Mouse (Mus musculus) kidney, postnatal 0 days (tissue): Measurements from ENCODE around the gene Iqgap2. TPM values are rescaled to one million over a fixed set of nuclear protein-coding genes. Genes with fewer than 3 reads are reported as not detected.

Experiments
- ATAC-seq: fragments of 200-750 bp; cut with Nextera tagmentation; replicated peaks from 2 replicates; pipeline ENCODE4 v1.8.0; 2017; ENCODE audit warnings: low read depth, moderate number of reproducible peaks, moderate TSS enrichment, moderate library complexity; ENCODE audit not compliant: low FRiP score
- DNase-seq: peaks from one replicate; pipeline ENCODE4 v3.0.0-alpha.2; 2016; ENCODE audit warnings: low spot score
- H3K27ac ChIP-seq: fragments of 300-500 bp; sonication (generic); 2 replicates; pipeline ENCODE4 v1.5.1; 2014; ENCODE audit warnings: mild to moderate bottlenecking
- H3K27me3 ChIP-seq: fragments of 300-500 bp; sonication (generic); 2 replicates; pipeline ENCODE4 v1.6.1; 2014; ENCODE audit warnings: low read length, mixed read lengths; ENCODE audit not compliant: insufficient read depth
- H3K36me3 ChIP-seq: fragments of 300-500 bp; sonication (generic); 2 replicates; pipeline ENCODE4 v1.6.1; 2014; ENCODE audit warnings: low read length, mixed read lengths; ENCODE audit not compliant: insufficient read depth
- H3K4me1 ChIP-seq: fragments of 300-500 bp; sonication (generic); replicated peaks from 2 replicates; pipeline ENCODE4 v1.6.1; 2014; ENCODE audit warnings: antibody characterized with exemption, low read length, mixed read lengths; ENCODE audit not compliant: insufficient read depth
- H3K4me2 ChIP-seq: fragments of 300-500 bp; sonication (generic); 2 replicates; pipeline ENCODE4 v1.6.1; 2014; ENCODE audit warnings: mild to moderate bottlenecking, low read length, moderate library complexity, mixed read lengths
- H3K4me3 ChIP-seq: fragments of 300-500 bp; sonication (generic); replicated peaks from 2 replicates; pipeline ENCODE4 v1.5.1; 2014; ENCODE audit warnings: low read depth, low read length
- H3K9ac ChIP-seq: fragments of 300-500 bp; sonication (generic); 2 replicates; pipeline ENCODE4 v1.6.1; 2014; ENCODE audit warnings: low read depth, low read length
- H3K9me3 ChIP-seq: fragments of 300-500 bp; sonication (generic); replicated peaks from 2 replicates; pipeline ENCODE4 v1.6.1; 2016; ENCODE audit warnings: low read length, inconsistent platforms, mixed read lengths
- CTCF ChIP-seq: IDR thresholded peaks from 2 replicates; pipeline ENCODE4 v1.5.1; 2016; ENCODE audit warnings: antibody characterized with exemption, low read depth, mild to moderate bottlenecking, moderate library complexity
- WGBS: fragments of 180-500 bp; shearing (Covaris S2); extraction: QIAGEN DNeasy Blood & Tissue Kit; methylation state at CpG from one replicate; pipeline ENCODE4 v1.1.7; 2014; 5-methylcytosine and 5-hydroxymethylcytosine counted together
- polyA plus RNA-seq: library from polyadenylated mRNA; unstranded; fragments of >200 nt; fragmentation: Nextera tagmentation; extraction: Ambion mirVana; gene quantifications from 2 replicates; pipeline ENCODE4 v1.2.1, GENCODE M21; 2015

Iqgap2 gene
- polyA plus RNA-seq, 1 experiment from 2014 or later, result 9.8 TPM

- 90% methylated on average over 5 of the region's 5 CpGs for WGBS
- Histone ChIP-seq H3K9ac (no peak overlapping the region), H3K9me3 (no peaks in the 10 kb centered on the region), H3K27ac (no peak overlapping the region), H3K4me1 (peaks cover 5% of the 10 kb centered on the region; the same call in 1 of the 2 replicates), H3K4me2 (no peak overlapping the region), H3K4me3 (no peak overlapping the region), H3K36me3 (no peaks in the 10 kb centered on the region), H3K27me3 (no peaks in the 10 kb centered on the region)
- no peak for TF ChIP-seq CTCF
- no peak for ATAC-seq
- DNase-seq, result no peak
Observed at GRCm38 (mm10) chr13:95828616-95829015, 63.1 kb downstream of the Iqgap2 start.

- DNase-seq (no peak), ATAC-seq (no peak)
- no peak overlapping the region for H3K9ac ChIP-seq
- H3K9me3 ChIP-seq, result no peaks in the 10 kb centered on the region
- H3K36me3 ChIP-seq, result no peaks in the 10 kb centered on the region
- TF ChIP-seq CTCF, result no peak
- no peak overlapping the region for H3K4me2 ChIP-seq
- no peak overlapping the region for H3K4me3 ChIP-seq
- 62% methylated on average over 6 of the region's 6 CpGs for WGBS
- H3K27ac ChIP-seq, result no peak overlapping the region
- no peaks in the 10 kb centered on the region for H3K4me1 ChIP-seq
- H3K27me3 ChIP-seq, result no peaks in the 10 kb centered on the region
Observed at GRCm38 (mm10) chr13:95826178-95826577, 65.5 kb downstream of the Iqgap2 start.

- DNase-seq (no peak), ATAC-seq (no peak)
- Histone ChIP-seq H3K4me3 (no peak overlapping the region), H3K4me1 (no peaks in the 10 kb centered on the region), H3K9ac (no peak overlapping the region), H3K27me3 (no peaks in the 10 kb centered on the region), H3K4me2 (no peak overlapping the region), H3K36me3 (no peaks in the 10 kb centered on the region), H3K27ac (no peak overlapping the region), H3K9me3 (no peaks in the 10 kb centered on the region)
- no peak for TF ChIP-seq CTCF
- 89% methylated on average over 6 of the region's 6 CpGs for WGBS
Observed at GRCm38 (mm10) chr13:95822918-95823317, 68.8 kb downstream of the Iqgap2 start.

DNA sequence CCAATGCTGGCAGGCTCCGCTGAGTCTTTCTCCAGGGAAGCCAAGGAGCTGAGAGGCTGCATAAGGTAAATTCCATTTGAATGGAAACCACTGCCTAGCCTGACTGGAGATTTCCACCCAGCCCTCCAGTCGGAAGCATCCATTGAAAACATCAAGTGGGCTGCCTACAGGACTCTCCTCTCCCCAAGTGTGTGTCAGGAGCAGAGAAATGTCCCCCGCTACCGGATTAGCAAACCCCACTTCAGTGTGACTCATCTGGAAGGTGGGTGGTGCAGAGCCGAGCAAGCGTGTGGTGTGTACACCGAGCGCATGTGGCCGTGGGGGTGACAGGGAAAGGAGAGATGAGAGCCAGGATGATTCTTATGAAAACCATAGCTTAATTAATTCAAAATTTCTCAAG lies 71.7 kb downstream of the Iqgap2 start:
- H3K9ac ChIP-seq, result no peak overlapping the region
- H3K4me1 ChIP-seq, result no peaks in the 10 kb centered on the region
- no peaks in the 10 kb centered on the region for H3K27me3 ChIP-seq
- H3K9me3 ChIP-seq, result no peaks in the 10 kb centered on the region
- H3K27ac ChIP-seq, result no peak overlapping the region
- no peak for TF ChIP-seq CTCF
- DNase-seq (no peak), ATAC-seq (no peak)
- WGBS, result 87% methylated on average over 9 of the region's 9 CpGs
- H3K36me3 ChIP-seq, result no peaks in the 10 kb centered on the region
- H3K4me3 ChIP-seq, result no peak overlapping the region
- no peak overlapping the region for H3K4me2 ChIP-seq

GRCm38 (mm10) chr13:95818941-95819340 lies 72.8 kb downstream of the Iqgap2 start:
- Histone ChIP-seq H3K4me3 (no peak overlapping the region), H3K27ac (no peak overlapping the region), H3K36me3 (no peaks in the 10 kb centered on the region), H3K27me3 (no peaks in the 10 kb centered on the region), H3K9ac (no peak overlapping the region), H3K4me1 (no peaks in the 10 kb centered on the region), H3K9me3 (no peaks in the 10 kb centered on the region), H3K4me2 (no peak overlapping the region)
- TF ChIP-seq CTCF, result no peak
- WGBS, result 87% methylated on average over 4 of the region's 4 CpGs
- DNase-seq (no peak), ATAC-seq (no peak)

DNA sequence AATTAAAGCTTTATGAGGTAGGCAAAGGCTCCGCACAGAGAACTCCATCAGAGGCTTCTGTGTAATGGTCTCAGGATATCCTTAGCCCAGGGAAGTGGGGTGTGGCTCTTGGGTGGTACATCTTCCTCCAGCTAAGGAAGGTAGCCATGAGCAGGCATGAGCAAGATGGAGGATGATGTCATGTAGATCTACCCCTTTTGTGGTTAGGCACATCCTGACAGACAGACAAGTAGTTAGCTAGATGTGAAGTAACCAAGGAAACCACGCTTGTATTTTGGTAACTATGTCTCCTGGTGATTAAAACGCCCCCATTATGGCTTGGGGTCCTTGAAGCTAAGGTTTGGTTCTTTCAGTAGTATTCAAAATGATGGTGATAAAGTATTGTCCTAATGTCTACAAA lies 78.1 kb downstream of the Iqgap2 start:
- H3K4me2 ChIP-seq, result no peak overlapping the region
- WGBS, result 89% methylated on average over 3 of the region's 3 CpGs
- no peaks in the 10 kb centered on the region for H3K36me3 ChIP-seq
- H3K27me3 ChIP-seq, result no peaks in the 10 kb centered on the region
- DNase-seq, result no peak
- H3K4me1 ChIP-seq, result no peaks in the 10 kb centered on the region
- H3K9ac ChIP-seq, result no peak overlapping the region
- TF ChIP-seq CTCF, result no peak
- no peak for ATAC-seq
- H3K9me3 ChIP-seq, result no peaks in the 10 kb centered on the region
- H3K4me3 ChIP-seq, result no peak overlapping the region
- H3K27ac ChIP-seq, result no peak overlapping the region

- no peak for ATAC-seq
- no peak overlapping the region for H3K27ac ChIP-seq
- no peaks in the 10 kb centered on the region for H3K36me3 ChIP-seq
- DNase-seq, result no peak
- no peak for TF ChIP-seq CTCF
- H3K27me3 ChIP-seq, result no peaks in the 10 kb centered on the region
- H3K4me1 ChIP-seq, result no peaks in the 10 kb centered on the region
- H3K9me3 ChIP-seq, result no peaks in the 10 kb centered on the region
- 80% methylated on average over 2 of the region's 2 CpGs for WGBS
- H3K9ac ChIP-seq, result no peak overlapping the region
- H3K4me3 ChIP-seq, result no peak overlapping the region
- no peak overlapping the region for H3K4me2 ChIP-seq
Observed at GRCm38 (mm10) chr13:95810796-95811195, 80.9 kb downstream of the Iqgap2 start.
